Mouse (Mus musculus) urinary bladder, postnatal 36 days (tissue): ENCODE results near the gene Birc7.

Source experiments
- DNase-seq, 2 experiments: peaks; one replicate each; pipeline ENCODE4 v3.0.0; 2022; ENCODE audit warnings: low spot score in 2 of 2, mixed read lengths in 1 of 2

Birc7 gene

GRCm38 (mm10) chr2:180905556-180906221 lies 23.1 kb upstream of the Birc7 start:
- DNase-seq: no peak

GRCm38 (mm10) chr2:180910928-180911327 lies 17.9 kb upstream of the Birc7 start:
- DNase-seq: no peak

- no peak for DNase-seq
Observed at GRCm38 (mm10) chr2:180915886-180916433, 12.9 kb upstream of the Birc7 start.

- DNase-seq: peak in 1 of 2 experiments; percentile 20
Observed at GRCm38 (mm10) chr2:180919913-180920809, 8.7 kb upstream of the Birc7 start.

- peak; percentile 98 for DNase-seq
Observed at GRCm38 (mm10) chr2:180920810-180921400, 7.9 kb upstream of the Birc7 start, which contains the start of gene Ythdf1. TSS of gene Ythdf1 (minus strand) at chr2:180920949.

- DNase-seq: no peak
Observed at GRCm38 (mm10) chr2:180922739-180923138, 6.1 kb upstream of the Birc7 start.

GRCm38 (mm10) chr2:180925176-180925575 lies 3.6 kb upstream of the Birc7 start:
- DNase-seq: peak; percentile 71 to 75

- no peak for DNase-seq
Observed at GRCm38 (mm10) chr2:180932418-180932817, 3.6 kb downstream of the Birc7 start.

GRCm38 (mm10) chr2:180940187-180940586 lies 11.4 kb downstream of the Birc7 start:
- no peak for DNase-seq

- no peak for DNase-seq
Observed at GRCm38 (mm10) chr2:180941869-180942268, 13.0 kb downstream of the Birc7 start.

- no peak for DNase-seq
Observed at GRCm38 (mm10) chr2:180949947-180950346, 21.1 kb downstream of the Birc7 start.

- DNase-seq: no peak
Observed at GRCm38 (mm10) chr2:180952731-180953171, 23.9 kb downstream of the Birc7 start.

GRCm38 (mm10) chr2:180953638-180954037 lies 24.8 kb downstream of the Birc7 start:
- DNase-seq: no peak

- DNase-seq: no peak
Observed at GRCm38 (mm10) chr2:180954061-180955047, 25.5 kb downstream of the Birc7 start, which contains the start of gene Nkain4. TSS of gene Nkain4 (minus strand) at chr2:180954699.

GRCm38 (mm10) chr2:180959605-180960004 lies 30.8 kb downstream of the Birc7 start:
- DNase-seq: no peak

GRCm38 (mm10) chr2:180960187-180960586 lies 31.4 kb downstream of the Birc7 start:
- no peak for DNase-seq

- peak in 1 of 2 experiments; percentile 28 for DNase-seq
Observed at GRCm38 (mm10) chr2:180962616-180963308, 33.9 kb downstream of the Birc7 start.

- DNase-seq: peak; percentile 65 to 76
Observed at GRCm38 (mm10) chr2:180963956-180964355, 35.1 kb downstream of the Birc7 start.

GRCm38 (mm10) chr2:180966092-180966882 lies 37.5 kb downstream of the Birc7 start:
- DNase-seq: no peak
